Mouse (Mus musculus): Measurements from ENCODE around the gene Myo7a.

Myo7a gene

DNA sequence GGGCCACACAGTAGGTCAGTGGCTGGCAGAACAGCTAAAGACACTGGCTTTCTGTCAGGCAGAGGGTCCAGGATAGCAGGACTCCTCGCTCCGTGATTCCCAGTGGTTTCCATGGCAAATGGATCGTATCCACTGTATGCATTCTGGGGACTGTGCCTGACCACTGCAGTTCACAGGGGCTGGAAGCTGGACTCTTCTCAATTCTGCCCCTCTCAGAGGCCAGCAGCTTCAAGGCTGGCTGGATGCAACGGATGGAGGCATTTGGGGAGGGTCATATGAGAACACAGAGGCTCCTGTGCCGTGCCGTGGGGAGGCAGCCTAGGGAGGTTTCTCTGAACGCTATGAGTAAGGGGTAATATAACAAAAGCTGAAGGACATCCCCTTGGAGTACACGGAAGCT, 22.9 kb upstream of the Myo7a start:
- DNase-seq: no peak

DNA sequence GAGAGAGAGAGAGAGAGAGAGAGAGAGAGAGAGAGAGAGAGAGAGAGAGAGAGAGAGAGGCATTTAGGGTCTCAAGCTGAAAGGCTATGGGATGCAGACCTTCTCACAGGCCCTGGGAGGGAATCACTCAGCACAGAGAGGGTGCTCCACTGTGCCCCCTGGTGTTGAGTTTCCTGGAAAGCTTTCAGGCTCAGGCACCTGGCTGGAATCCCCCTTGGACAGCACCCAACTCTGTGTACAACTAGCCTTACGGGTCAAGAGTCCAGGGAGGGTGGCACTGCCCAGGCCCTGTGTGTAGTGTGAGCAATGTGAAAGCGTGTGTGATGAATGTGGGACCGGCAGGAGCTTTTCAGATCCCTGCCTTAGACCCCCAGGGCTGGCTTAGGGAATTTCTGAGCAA, 21.9 kb upstream of the Myo7a start:
- DNase-seq: peak; percentile 88

DNA sequence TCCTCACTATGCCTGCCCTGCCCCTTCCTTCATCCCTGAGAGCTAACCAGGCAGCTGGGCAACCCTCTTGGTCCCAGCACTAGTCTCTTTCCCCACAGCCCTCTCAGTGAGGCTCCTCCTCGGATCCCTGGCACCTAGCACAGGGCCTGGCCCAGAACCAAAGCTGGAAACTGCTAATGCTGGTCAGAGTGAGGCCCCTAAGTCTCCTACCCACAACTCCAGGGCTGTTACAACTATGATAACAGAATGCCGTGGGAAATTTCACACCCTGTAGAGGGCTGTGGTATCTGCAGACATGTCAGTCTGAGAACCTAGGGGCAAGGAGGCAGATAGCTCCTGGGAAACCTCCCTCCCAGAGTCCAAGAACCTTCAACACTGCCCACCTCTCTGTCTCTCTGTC, 21.3 kb upstream of the Myo7a start:
- DNase-seq: no peak

DNA sequence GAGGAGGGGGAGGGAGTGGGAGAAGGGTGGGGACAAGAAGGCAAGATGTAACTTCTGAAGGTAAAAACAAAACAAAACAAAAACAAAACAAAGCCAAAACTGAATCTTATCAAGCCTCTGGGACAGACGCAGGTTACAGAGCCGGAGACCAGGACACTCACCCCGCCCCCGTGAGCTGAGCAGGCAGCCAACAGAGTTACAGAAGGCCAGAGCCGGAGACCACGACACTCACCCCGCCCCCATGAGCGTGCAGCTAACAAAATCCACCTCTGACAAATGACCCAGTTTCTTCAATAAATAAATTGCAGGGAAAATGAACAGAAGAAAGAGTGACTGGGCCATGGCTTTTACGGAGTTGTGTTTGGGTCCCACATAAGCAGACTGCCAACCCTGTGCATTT, 19.9 kb upstream of the Myo7a start:
- DNase-seq: no peak

DNA sequence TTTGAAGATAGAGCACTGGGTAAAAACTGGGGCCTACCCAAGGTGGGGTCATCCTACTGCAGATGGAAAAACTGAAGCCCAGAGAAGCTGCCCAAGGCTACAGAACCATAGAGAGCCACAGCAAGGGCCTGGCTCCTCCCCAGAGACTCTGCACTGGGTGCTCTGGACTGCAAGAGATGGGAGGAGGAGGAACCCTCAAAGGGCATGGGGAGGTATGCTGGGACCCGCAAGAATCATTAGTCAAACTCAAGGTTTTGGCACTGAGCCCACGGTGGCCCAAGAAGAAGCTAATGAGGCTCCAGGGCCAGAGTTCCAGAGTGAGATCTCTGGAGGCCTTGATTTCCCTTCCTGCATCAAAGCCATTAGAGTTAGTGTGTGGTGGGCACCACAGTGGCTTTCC, 18.7 kb upstream of the Myo7a start:
- DNase-seq: no peak

DNA sequence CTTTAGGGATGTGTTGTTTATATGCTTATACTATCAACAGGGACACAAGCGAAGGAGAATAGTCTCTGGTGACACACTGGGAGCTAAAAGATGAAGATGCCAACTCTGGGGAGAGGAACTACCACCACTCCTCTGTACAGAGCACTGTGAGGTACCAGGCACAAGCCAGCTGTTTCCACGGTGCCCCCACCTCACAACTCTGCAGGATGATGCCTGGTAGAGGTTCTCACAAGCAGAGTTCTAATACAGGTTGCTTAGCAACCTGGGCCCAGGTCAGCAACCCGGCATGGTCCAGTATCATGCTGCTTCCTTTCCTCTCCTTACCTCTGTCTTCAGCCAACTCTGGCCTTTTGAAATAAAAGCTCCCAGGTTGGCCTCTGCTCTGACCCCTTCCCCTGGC, 18.3 kb upstream of the Myo7a start:
- no peak for DNase-seq

DNA sequence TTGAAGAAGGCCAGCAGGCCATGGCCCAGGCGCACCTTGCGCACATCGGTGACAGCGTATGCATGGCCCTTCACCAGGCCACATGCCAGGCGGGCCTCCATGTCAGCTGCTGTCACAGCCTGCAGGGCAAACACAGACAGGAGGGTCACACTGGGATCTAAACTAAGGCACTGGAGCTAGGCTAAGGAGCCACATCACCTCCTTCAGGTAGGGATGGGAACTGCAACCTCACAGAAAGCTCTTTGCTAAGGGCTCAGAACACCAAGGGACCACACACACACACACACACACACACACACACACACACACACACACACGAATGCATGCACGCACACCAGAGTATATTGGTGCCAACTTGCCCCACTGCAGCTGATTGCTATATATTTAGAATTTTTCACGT, 12.4 kb upstream of the Myo7a start:
- DNase-seq: no peak

DNA sequence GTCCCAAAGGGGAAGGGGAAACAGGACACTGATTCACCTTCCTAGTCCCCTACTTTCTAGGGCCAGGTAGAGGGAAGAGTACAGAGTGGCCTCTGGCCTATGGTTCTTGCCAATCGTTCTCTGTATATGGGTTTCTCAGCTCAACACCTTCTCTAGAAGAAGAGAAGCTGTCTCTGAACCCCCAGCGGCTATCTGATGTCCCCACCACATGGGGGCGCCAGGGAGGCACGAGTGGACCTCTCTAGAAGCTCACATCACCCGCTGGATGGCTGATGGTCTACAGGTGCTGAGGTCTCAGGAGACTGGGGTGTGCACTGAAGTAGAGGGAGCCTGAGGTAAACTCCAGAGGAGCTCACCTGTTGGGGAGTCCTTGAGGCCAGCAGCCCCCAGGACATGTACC, 6.1 kb upstream of the Myo7a start:
- peak; percentile 51 for DNase-seq

DNA sequence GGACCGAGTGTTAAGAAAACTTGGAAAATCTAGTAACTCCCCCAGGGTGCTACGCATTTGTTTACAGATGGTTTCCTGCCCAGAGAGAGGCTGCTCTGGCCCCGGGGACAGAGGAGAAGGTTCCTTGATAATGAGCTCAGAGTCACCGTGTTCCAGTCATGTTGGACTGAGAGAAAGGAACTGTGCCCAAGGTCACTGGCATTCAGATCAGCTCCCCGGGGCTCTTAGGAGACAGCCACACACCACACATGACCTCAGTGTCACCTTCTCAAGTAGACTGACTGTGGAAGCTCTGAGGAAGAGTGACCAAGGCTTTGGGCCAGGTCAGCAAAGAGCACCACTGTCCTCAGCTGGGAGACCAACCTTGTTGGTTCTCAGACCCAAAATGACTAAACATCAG, 5.4 kb upstream of the Myo7a start:
- DNase-seq: no peak

DNA sequence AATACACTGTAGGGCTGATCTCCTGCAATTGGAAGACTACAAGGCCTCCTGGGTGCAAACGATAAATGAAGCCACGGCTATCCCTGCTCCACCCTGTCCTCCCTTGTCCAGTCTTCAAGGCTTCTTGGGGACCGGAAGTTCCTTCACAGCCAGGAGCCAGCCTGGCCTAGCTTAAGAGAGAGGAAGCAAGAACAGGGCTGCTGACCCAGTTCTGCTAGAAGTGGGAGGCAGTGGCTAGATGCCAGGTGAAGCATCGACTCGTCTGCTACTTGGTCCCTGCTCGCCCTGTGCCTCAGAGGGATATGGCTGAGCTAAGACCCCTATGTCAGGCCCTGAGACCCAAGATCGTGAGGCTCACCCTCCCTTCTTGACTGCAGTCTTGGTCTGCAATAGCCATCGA, 2.3 kb upstream of the Myo7a start:
- no peak for DNase-seq

DNA sequence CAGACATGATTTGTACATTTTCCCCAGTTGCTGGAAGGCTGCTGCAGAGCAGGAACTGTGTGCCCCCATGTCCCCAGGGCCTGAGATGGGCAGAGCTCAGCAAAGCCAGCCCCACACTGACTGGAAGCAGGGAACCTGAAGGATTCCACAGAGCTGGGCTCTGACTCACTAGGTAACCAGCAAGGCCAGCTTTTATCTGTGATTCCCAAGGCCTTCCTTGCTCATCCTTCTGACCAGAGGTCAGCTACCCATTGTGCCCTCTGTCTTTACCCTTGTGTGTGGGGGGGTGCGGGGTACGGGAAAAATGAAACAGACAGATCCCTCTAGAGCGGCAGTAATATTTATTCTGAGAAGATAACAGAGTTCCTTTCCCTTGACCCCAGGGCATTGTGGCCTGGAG, 1.9 kb upstream of the Myo7a start:
- no peak for DNase-seq

DNA sequence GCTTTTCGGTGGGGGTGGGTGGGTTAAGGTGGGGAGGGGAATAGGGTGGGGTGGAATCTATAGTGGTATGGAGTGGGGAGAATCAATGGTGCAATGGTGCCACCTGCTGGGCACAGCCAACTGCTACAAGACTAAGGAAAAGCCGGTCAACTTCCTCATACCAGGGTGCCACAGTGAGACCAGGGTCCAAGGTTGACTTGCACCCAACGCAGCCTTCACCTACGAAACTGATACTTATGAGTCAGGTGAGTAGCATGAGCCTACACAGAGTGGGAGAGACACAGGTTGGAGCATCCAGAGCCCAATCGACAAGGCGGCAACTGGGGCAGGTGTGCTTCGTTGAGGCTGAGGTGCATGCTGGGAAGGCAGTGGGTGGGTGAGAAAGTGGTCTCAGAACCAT, 1.0 kb upstream of the Myo7a start:
- peak; percentile 82 for DNase-seq

DNA sequence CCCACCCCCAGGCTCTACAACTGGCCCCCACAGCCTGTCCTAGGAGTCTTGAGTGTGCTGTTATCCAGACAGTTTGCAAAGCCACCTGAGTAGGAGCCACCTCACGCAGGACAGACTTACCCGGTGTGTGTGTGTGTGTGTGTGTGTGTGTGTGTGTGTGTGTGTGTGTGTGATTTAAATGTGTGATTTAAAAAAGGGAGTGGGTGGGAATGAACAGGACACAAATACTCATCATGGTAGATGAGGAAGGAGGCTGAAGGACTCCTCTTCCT, 573 bp upstream of the Myo7a start:
- DNase-seq: no peak

DNA sequence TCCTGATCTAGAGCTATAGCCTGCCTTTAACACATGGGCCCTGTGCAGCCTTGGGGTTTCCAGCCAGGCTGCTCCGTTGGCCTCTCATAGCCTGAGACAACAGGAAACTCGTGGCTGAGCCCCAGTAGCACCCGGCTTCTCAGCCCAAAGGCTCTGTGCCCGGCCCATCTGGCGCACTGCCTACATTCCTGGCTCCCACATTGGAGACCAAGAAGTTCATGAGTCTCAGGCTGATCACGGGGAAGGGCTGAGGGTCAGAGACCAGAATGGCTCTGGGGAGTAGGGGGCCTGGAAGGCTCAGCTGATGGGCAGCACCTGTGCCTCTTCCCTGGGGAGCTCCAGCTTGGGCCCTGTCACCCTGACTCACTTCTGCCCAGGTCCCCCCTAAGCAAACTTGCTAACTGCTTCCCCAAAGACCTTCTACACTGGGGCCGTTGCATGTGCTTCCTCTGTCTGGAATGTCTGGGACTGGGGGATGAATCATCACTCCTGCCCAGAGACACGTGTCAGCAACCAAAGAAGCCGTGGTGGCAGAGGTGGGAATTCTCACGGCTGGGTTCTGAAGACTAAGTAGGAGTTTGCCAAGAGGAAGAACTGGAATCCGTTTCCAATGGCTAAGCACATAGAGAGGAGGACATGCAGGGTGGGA, 2.2 kb downstream of the Myo7a start:
- peak; percentile 93 for DNase-seq

DNA sequence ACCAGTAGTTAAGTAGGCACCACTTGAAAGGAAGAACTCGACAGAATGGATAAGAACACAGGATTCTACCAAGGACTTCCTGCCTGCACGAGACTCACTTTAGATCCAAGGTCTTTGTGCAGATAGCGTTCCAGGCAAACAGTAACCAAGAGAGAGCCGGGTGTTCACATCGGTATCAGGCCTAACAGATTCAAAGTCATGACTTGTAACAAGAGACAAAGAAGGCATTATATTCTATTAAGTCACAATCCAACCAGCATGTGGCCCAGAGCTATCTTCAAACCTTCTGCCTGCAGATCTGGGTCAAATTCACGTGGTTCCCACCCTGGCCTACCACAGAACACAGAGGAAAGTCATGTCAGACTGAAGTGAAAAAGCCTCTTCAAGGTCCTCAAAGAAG, 4.7 kb downstream of the Myo7a start:
- DNase-seq: no peak

DNA sequence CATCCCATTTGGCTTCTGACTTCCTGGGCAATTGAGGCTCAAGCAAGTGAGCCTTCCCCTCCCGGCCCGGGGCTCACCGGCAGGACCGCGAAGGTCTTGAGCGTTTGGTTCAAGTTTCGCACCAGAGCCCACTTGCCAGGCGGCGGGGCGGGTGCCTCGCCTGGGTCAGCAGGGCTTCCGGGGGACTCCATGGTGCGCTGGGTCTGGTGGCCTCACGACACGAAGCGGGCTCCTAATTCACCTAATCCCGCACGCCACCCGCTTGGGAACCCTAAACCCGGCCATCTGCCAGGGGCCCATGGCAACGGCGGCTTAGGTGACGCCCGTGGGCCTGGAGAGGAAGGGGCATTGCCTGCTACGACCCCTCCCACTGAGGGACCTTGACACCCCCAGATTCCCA, 8.1 kb downstream of the Myo7a start:
- no peak for DNase-seq

DNA sequence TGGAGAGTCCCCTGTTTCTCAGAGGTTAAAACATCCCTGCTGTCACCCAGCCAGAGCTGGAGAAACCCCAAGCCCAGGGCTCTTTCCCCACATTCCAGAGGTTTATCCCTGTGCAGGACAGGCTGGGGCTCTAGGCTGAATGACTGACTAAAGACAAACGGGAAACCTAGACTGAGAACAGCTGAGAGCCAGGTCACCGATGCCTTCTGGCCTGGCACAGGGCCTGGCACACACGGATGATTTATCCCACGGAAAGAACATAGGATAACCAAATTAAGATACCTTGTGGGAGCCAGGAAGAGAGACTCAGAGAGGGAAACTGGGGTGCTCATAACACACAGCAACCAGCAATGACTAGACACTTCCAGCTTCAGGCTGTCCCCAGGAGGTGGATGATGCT, 9.6 kb downstream of the Myo7a start:
- DNase-seq: no peak

DNA sequence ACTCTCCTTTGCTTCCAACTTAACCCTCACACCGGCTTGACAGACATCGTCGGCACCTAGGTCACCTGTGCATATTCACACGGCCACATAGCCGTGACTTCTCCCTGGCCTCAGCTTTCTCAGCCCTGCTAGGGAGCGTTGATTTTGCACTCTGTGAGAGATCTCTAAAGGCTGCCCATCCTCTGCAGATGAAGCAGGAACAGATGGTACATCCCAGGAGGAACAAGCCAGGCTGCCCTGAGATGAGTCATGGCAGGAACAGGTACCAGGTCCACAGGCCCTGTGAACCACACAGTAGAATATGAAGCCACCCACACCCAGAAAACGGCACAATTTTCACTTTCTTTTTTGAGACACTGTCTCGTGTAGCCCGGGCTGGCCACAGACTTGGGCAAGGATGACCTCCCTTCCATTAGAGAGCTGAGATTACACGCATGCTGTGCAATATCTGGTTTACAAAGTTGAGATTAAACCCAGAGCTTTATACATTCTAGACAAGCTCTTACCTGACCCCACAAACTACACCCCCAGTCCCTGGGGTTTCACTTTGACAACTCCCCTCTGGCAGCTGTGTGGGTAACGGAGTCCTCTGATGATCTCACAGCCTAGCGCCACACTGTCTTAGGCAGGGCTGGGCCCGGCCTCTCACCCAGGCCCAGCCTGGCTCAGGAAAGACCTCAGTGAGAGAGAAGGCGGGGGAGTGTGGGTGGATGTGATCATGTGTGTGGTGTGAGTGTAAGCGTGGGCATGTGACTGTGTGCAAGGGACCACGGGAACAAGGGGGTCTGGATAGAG, 10.5 kb downstream of the Myo7a start:
- no peak for DNase-seq

DNA sequence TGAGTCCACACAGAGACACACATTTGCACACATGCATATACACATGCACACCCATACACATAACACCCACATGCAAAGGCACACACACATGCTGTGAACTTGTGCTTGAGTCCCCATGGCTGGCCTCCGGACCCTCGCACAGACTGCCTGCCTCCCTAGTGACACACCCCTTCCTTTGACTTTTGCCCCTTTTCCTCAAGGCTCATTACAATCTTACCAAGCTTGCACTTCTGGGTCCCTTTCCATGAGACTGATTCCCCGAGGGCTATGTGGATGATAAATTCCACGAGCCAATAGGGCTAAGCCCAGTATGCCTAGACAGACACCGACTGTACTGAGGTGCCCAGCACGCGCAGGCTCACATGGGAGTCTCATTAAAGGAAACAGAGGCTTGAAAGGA, 13.1 kb downstream of the Myo7a start:
- DNase-seq: no peak

DNA sequence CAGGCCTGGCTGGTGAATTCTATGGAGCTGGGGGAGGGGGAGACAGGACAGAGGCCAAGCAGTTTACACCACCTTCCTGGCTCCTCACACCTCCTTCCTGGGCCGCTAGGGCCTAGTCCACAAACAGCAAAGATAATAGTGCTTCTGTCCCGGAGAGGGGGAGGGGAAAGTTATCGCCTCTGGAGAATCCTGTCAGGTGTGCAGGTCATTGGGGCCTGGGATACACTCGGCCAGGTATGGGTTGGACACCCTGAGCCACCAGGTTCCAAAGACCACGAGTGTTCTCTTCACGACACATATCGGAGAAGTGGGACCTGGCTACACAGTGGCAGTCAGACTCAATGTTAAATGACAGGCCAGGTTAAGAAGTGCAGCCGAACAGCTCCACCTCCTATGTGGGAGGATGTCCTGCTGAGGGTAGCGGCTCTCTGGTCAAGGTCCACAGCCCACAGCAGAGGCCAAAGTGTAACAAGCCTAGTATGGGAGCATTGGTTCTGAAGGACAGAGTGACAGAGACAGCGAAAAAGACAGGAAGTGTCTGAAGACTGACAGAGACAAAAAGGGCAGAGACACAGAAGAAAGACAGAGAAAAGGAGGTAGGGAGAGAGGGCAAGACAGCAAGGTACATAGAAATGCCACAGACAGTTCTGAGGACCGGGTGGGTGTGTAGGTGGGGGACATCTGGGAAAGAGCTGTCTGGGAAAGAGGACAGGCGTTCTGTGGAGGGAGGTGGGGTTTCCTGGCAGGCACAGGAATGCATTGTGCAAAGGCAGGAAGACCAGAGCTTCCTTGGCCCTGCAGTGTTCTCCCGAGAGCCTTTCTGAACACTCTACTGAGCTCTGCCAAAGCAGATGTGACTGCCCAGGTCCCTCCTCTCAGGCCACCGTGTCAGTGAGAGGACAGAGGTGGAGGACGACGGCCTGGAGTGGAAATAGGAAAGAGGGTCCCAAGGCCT, 14.6 kb downstream of the Myo7a start:
- peak; percentile 81 for DNase-seq

DNA sequence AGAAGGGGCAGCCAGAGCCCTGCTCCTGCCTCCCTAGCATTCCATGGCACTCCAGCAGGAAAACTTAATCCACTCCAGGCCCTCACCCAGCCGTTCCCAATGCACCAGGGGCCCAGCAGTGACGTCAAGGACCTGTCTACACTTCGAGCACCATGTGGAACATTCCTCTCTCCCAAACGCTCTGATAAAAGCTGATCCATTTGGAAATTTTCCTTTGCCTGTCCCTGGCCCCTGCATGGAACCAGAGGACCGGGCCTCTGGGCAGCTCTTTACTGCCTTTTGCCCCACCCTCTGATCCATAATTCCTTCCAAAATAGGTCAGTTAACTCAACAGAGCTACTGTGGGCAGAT, 15.4 kb downstream of the Myo7a start:
- DNase-seq: no peak

DNA sequence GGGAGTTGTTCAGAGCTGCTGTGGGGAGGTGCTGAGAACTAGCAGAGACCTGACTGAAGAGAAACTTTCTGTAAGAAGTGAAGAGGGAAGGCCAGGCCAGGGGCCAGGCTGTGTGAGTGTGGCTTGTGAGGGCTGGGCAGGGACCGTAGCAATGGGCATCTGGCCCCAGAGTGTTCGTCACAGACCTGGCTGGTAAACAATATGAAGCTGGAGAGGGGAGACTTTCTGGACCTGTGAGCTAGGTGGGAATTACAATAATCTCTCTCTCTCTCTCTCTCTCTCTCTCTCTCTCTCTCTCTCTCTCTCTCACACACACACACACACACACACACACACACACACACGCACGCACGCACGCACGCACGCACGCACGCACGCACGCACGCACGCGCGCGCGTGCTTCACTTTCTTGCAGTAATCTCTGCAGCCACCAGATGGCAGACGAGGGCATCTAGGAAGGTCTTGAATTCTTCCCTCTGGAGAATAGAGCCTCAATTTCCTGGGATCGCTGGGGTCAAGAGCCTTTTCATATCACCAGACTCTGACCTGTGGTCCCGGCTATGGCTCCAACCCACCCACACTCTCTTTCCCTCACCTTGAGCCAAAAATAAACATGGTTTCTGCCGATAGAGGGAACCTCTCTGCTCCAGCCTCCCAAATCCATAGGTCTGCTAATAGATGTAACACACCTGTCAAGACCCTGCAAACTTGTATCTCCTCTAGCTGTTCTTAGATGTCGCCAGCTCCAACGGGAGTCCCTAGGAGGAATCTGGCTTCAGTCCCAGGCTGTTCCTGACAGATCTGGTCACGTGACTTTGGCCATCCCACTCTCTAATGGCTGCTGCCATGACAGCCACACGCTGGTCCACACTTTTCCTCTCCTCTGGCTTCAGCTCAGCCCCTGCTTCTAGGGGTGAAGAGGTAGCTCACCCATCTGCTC, 16.1 kb downstream of the Myo7a start:
- peak; percentile 86 for DNase-seq

DNA sequence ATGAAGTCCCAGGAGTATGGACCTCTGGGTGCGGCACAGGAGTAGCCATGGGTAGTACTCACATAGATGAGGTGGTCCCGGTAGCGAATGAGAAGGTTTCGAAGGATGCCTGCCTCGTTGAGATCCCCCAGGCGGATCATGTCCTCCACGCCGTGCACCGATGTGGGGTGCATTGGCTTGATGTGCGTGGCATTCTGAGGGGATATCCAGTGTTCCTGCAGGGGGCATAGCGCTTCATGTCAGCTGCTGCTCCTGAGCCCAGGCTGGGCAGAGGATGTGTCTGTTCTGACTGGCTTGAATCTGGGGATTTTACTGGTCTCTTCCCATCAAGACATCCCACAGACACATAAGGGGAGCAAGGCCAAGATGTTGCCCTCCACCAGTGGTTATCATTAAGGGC, 16.8 kb downstream of the Myo7a start:
- no peak for DNase-seq
